Mouse (Mus musculus) adrenal gland, adult 18-20 months (tissue): ENCODE data around the gene Gal. TPM values are rescaled to one million over a fixed set of nuclear protein-coding genes. Genes with fewer than 3 reads are reported as not detected.

Source experiments
- total RNA-seq, 2 experiments: library from RNA; stranded (reverse); gene quantifications; 1 replicate in 1 of 2; 2 replicates in 1 of 2; pipeline ENCODE4 v1.2.3; 2021

Gene Gal
- total RNA-seq, 2 experiments from 2014 or later, result 56.8 to 67.0 TPM

Other genes starting within 250 kb of the Gal start
- 10 to 100 TPM; 71.8 to 72.5 TPM for gene Mrpl21, start 131.6 kb downstream of the Gal start, total RNA-seq
- gene Ighmbp2, start 131.5 kb downstream of the Gal start, total RNA-seq, result 1 to 10 TPM; 4.9 to 6.2 TPM
- 100 to 1,000 TPM; 135 to 368 TPM for gene Cpt1a, start 92.2 kb downstream of the Gal start, total RNA-seq
- gene Tesmin, start 25.7 kb downstream of the Gal start, total RNA-seq, result under 1 TPM; 0.17 to 0.26 TPM
- 100 to 1,000 TPM in 1 of 2 experiments, 10 to 100 TPM in 1; 82.6 to 101 TPM for gene Ppp6r3, start 161.2 kb upstream of the Gal start, total RNA-seq